Mouse (Mus musculus): ENCODE results near the gene Rnase12. TPM values are rescaled to one million over a fixed set of nuclear protein-coding genes. Genes with fewer than 3 reads are reported as not detected.

Rnase12 gene
- polyA plus RNA-seq, 1 experiment from 2014 or later = not detected

DNA sequence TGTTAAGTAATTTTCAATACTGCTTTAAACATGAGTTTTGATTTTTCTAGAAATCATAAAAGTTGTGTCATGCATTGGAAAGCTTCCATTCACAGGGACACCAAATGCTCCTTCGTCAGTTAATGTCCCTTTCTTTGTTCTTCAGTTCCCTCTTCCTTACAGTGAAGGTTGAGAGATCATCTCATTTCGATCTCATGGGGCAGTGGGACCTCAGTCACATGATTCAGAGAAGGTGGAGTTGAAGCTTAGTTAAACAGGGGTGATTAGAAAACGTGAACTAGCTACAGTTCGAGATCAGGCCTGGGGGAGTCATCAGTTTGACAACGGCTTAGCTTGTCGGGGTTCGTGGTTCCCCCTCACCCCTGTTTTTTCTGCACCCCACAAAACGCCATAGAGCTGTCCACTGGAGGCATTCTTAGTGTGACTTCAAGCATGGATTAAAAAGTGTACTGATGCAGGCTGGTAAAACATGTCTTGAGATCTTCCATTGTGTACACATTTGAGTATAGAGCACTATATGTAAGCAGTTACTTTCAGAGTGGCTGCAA is 34.7 kb upstream of the Rnase12 start:
- H3K27me3 ChIP-seq (replicated peaks) = no peaks in the 10 kb centered on the region
- H3K4me1 ChIP-seq = peaks cover 18% of the 10 kb centered on the region; the same call in 1 of the 2 replicates
- H3K4me3 ChIP-seq (replicated peaks) = peak overlapping the region; percentile 79
- ATAC-seq (ENCODE audit: low FRiP score) = no peak
- no peak overlapping the region for H3K27ac ChIP-seq (replicated peaks)
- peak overlapping the region; percentile 85 for H3K4me2 ChIP-seq
- no peaks in the 10 kb centered on the region for H3K36me3 ChIP-seq
- 52% methylated on average over 8 of the region's 8 CpGs for WGBS
- no peaks in the 10 kb centered on the region for H3K9me3 ChIP-seq (replicated peaks)
- no peak overlapping the region for H3K9ac ChIP-seq (replicated peaks)

- Histone ChIP-seq H3K36me3 (no peaks in the 10 kb centered on the region), H3K9ac (replicated peaks) (peak within 1 kb of the TSS; percentile 67), H3K27ac (replicated peaks) (peak within 1 kb of the TSS; percentile 82), H3K4me2 (peak within 1 kb of the TSS; percentile 85), H3K4me1 (peaks cover 18% of the 10 kb centered on the region; the same call in 1 of the 2 replicates), H3K9me3 (replicated peaks) (no peaks in the 10 kb centered on the region), H3K4me3 (replicated peaks) (peak within 1 kb of the TSS; percentile 79), H3K27me3 (replicated peaks) (no peaks in the 10 kb centered on the region)
- 9% methylated on average over 33 of the region's 33 CpGs for WGBS
- peak; percentile 42; the same call in 1 of the 2 replicates for ATAC-seq (ENCODE audit: low FRiP score)
Observed at GRCm38 (mm10) chr14:51090921-51091900, 33.8 kb upstream of the Rnase12 start, which contains the start of the genes Rnase4 and Ang. Gene Rnase4 (plus strand): TSS chr14:51091077. Gene Ang (plus strand): TSS chr14:51091150.

GRCm38 (mm10) chr14:51090077-51090781 is 32.8 kb upstream of the Rnase12 start:
- Histone ChIP-seq H3K4me2 (peak overlapping the region; percentile 85), H3K9ac (replicated peaks) (peak overlapping the region; percentile 67), H3K4me1 (peaks cover 18% of the 10 kb centered on the region; the same call in 1 of the 2 replicates), H3K9me3 (replicated peaks) (no peaks in the 10 kb centered on the region), H3K27me3 (replicated peaks) (no peaks in the 10 kb centered on the region), H3K4me3 (replicated peaks) (peak overlapping the region; percentile 79), H3K27ac (replicated peaks) (peak overlapping the region; percentile 82), H3K36me3 (no peaks in the 10 kb centered on the region)
- WGBS = under 1% methylated on average over 27 of the region's 27 CpGs
- ATAC-seq (ENCODE audit: low FRiP score) = peak; percentile 73

GRCm38 (mm10) chr14:51089674-51090076 is 32.2 kb upstream of the Rnase12 start:
- no peaks in the 10 kb centered on the region for H3K9me3 ChIP-seq (replicated peaks)
- H3K4me2 ChIP-seq = peak overlapping the region; percentile 85
- peak overlapping the region; percentile 67 for H3K9ac ChIP-seq (replicated peaks)
- H3K27ac ChIP-seq (replicated peaks) = peak overlapping the region; percentile 82
- peak overlapping the region; percentile 79 for H3K4me3 ChIP-seq (replicated peaks)
- under 1% methylated on average over 15 of the region's 15 CpGs for WGBS
- ATAC-seq (ENCODE audit: low FRiP score) = no peak
- 0 out of 2 replicates have a peak, but pooled peaks cover 2% of the 10 kb centered on the region for H3K27me3 ChIP-seq (replicated peaks)
- H3K4me1 ChIP-seq = peaks cover 18% of the 10 kb centered on the region; the same call in 1 of the 2 replicates
- H3K36me3 ChIP-seq = no peaks in the 10 kb centered on the region

- H3K4me1 ChIP-seq = peaks cover 19% of the 10 kb centered on the region; the same call in 1 of the 2 replicates
- peak overlapping the region; percentile 85 for H3K4me2 ChIP-seq
- ATAC-seq (ENCODE audit: low FRiP score) = peak; percentile 94
- under 1% methylated on average over 34 of the region's 34 CpGs for WGBS
- peak overlapping the region; percentile 82 for H3K27ac ChIP-seq (replicated peaks)
- peak overlapping the region; percentile 67 for H3K9ac ChIP-seq (replicated peaks)
- H3K36me3 ChIP-seq = no peaks in the 10 kb centered on the region
- peaks cover 5% of the 10 kb centered on the region; the same call in 1 of the 2 replicates for H3K27me3 ChIP-seq (replicated peaks)
- H3K9me3 ChIP-seq (replicated peaks) = no peaks in the 10 kb centered on the region
- peak overlapping the region; percentile 79 for H3K4me3 ChIP-seq (replicated peaks)
Observed at GRCm38 (mm10) chr14:51088970-51089673, 31.7 kb upstream of the Rnase12 start.

DNA sequence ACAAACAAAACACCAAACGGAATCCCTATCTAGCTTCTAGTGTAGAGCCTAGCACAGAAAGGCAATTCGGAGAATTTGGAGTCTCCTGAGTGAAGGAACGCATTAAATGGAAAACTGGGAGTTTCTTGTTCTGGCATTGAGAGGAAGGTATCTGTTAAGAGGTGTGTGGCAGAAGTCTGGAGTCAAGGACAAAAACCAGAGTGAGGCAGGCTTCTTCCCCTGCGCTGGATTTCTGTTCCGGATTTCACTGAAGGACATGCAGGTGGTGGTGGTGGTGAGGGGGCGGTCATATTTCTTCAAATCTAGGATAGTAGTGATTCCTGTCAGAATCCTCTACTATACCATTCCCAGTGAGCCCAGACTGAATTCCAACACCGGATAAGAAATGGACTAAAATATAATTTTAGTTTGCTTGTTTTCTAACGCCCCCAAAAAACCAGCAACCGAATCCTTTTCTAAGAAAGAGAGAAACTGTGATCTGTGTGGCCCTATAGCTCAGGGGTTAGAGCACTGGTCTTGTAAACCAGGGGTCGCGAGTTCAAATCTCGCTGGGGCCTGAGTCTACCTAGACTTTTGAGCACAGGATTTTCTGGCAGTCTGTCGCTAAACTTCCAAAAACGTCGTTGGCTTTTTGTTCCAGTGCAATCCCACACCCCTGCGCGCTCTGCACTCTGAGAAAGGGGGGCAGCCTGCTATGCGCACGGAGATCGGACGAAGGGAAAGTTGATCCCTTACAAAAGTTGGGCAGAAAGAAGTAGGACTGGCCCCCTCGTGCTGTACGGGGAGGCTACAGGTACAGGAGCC is 30.9 kb upstream of the Rnase12 start:
- peak overlapping the region; percentile 67 for H3K9ac ChIP-seq (replicated peaks)
- H3K36me3 ChIP-seq = no peaks in the 10 kb centered on the region
- no peaks in the 10 kb centered on the region for H3K9me3 ChIP-seq (replicated peaks)
- peak overlapping the region; percentile 82 for H3K27ac ChIP-seq (replicated peaks)
- H3K4me3 ChIP-seq (replicated peaks) = peak overlapping the region; percentile 79
- 1% methylated on average over 23 of the region's 23 CpGs for WGBS
- H3K4me1 ChIP-seq = peaks cover 26% of the 10 kb centered on the region
- H3K27me3 ChIP-seq (replicated peaks) = peaks cover 11% of the 10 kb centered on the region
- peak overlapping the region; percentile 85 for H3K4me2 ChIP-seq
- ATAC-seq (ENCODE audit: low FRiP score) = peak; percentile 39

DNA sequence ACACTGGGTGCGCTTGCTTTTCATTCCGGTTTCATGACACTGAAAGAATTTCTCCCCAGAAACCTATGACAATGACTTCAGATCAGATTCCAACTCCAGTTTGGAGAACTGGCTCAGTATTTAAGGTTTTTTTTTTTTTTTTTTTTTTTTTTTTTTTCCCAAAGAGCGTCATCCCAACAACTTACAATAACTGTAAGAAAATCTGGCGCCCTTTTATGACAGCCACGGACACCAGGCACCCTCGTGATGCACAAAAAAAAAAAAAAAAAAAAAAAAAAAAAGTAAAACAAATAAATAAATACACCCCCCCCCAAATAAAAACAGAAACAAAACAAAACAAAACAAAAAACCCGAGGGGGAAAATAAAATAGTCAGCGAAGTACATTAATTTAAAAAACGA is 30.3 kb upstream of the Rnase12 start:
- 13% methylated on average over 9 of the region's 9 CpGs for WGBS

GRCm38 (mm10) chr14:51085911-51086310 is 28.4 kb upstream of the Rnase12 start:
- H3K4me1 ChIP-seq = peaks cover 25% of the 10 kb centered on the region
- H3K4me2 ChIP-seq = no peak overlapping the region
- peaks cover 19% of the 10 kb centered on the region for H3K27me3 ChIP-seq (replicated peaks)
- ATAC-seq (ENCODE audit: low FRiP score) = no peak
- H3K9ac ChIP-seq (replicated peaks) = no peak overlapping the region
- 79% methylated on average over 4 of the region's 4 CpGs for WGBS
- no peak overlapping the region for H3K4me3 ChIP-seq (replicated peaks)
- no peaks in the 10 kb centered on the region for H3K36me3 ChIP-seq
- H3K27ac ChIP-seq (replicated peaks) = no peak overlapping the region
- H3K9me3 ChIP-seq (replicated peaks) = no peaks in the 10 kb centered on the region

More for the DNA sequence above, 30.3 kb upstream of the Rnase12 start:
- Histone ChIP-seq H3K36me3 (no peaks in the 10 kb centered on the region), H3K27me3 (replicated peaks) (peaks cover 11% of the 10 kb centered on the region), H3K9me3 (replicated peaks) (no peaks in the 10 kb centered on the region), H3K4me2 (peak overlapping the region; percentile 85), H3K4me1 (peaks cover 32% of the 10 kb centered on the region), H3K9ac (replicated peaks) (peak overlapping the region; percentile 67; the same call in 1 of the 2 replicates), H3K4me3 (replicated peaks) (peak overlapping the region; percentile 79), H3K27ac (replicated peaks) (peak overlapping the region; percentile 15; the same call in 1 of the 2 replicates)
- ATAC-seq (ENCODE audit: low FRiP score) = no peak

DNA sequence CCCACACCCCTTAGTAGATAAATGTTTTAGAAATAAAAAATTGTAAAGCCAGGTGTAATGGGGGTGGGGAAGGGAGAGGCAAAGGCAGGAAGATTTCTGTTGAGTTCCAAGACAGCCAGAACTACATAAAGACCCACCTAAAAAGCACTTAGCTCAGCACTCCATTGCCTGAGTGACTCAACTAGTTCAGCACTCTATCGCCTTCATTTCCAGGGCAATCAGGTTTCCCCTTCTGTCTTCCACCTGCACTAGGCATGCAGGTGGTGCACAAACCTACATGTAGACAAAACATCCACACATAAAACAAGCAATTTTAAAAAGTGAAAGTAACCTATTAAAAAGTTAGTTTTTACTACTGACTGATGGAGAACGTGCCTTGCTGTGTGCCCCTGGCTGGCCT is 27.6 kb upstream of the Rnase12 start:
- 81% methylated on average over 2 of the region's 2 CpGs for WGBS

DNA sequence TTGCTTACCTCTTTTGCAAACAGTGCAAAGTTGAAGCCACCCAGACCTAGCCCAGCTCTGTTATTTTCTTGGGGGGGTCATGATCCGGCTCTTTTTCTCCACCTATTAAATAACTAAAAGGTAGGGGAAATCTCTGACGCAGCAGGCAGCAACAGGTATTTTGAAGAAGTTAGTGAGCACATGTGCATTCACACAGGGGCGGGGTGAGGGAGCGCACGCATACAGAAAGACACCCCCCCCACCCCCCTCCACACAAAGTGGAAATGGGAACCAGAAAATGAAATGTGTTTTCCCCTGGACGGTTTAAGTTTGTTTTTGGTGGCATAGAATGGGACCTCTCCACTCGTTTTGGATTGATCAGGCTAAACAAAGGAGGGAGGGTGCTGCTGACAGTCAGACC is 26.3 kb upstream of the Rnase12 start:
- peaks cover 24% of the 10 kb centered on the region for H3K4me1 ChIP-seq
- H3K9me3 ChIP-seq (replicated peaks) = no peaks in the 10 kb centered on the region
- no peak for ATAC-seq (ENCODE audit: low FRiP score)
- no peaks in the 10 kb centered on the region for H3K36me3 ChIP-seq
- H3K27me3 ChIP-seq (replicated peaks) = peaks cover 19% of the 10 kb centered on the region
- no peak overlapping the region for H3K27ac ChIP-seq (replicated peaks)
- 14% methylated on average over 7 of the region's 7 CpGs for WGBS
- peak overlapping the region; percentile 87 for H3K4me2 ChIP-seq
- no peak overlapping the region for H3K9ac ChIP-seq (replicated peaks)
- peak overlapping the region; percentile 51 for H3K4me3 ChIP-seq (replicated peaks)

More for the DNA sequence above, 27.6 kb upstream of the Rnase12 start:
- H3K4me1 ChIP-seq = peaks cover 25% of the 10 kb centered on the region
- ATAC-seq (ENCODE audit: low FRiP score) = no peak
- H3K9ac ChIP-seq (replicated peaks) = no peak overlapping the region
- no peak overlapping the region for H3K4me3 ChIP-seq (replicated peaks)
- no peaks in the 10 kb centered on the region for H3K36me3 ChIP-seq
- H3K27me3 ChIP-seq (replicated peaks) = peaks cover 19% of the 10 kb centered on the region
- H3K4me2 ChIP-seq = no peak overlapping the region
- no peak overlapping the region for H3K27ac ChIP-seq (replicated peaks)
- H3K9me3 ChIP-seq (replicated peaks) = no peaks in the 10 kb centered on the region
